Mouse (Mus musculus) ZHBTc4 (cell line): ENCODE results near the gene Arhgap23.

ENCODE experiments used
- DNase-seq: peaks from one replicate; pipeline ENCODE4 v3.0.0-alpha.2; 2011; ENCODE audit warnings: low read depth, low spot score

The Arhgap23 gene

DNA sequence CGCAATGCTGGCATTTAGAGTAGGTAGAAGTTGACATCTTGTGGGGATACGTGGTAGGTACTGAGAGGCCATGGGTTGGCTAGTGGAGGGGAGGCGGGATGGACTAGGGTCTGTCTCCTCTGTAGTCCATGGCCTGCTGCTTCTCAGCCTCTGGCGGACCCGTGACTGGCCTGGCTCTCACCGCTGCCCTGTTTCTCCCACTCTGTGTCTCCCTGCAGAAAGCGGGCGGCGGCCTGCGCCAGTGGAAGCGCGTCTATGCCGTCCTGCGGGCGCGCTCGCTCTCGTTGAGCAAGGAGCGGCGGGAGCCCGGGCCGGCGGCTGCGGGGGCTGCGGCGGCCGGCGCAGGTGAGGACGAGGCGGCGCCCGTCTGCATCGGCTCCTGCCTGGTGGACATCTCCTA is 47.8 kb downstream of the Arhgap23 start:
- peak; percentile 41 for DNase-seq

DNA sequence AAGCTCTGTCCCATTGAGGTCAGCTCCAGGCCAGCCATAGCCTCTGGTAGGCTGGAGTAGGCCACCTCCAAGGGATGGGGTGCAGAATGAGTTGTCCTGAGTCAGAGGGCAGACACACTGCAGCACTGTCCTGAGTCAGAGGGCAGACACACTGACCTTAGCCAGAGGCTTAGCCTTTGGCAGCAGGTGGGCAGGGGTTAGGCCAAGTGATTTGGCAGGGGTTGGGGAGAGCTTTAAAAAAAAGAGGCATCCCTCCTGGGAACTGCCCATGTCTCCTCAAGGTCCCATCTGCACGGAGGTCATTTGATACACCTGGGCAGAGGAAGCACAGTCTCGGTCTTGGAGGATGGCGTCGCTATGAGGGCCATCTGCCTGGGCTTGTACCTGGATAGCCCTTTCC is 48.7 kb downstream of the Arhgap23 start:
- no peak for DNase-seq

DNA sequence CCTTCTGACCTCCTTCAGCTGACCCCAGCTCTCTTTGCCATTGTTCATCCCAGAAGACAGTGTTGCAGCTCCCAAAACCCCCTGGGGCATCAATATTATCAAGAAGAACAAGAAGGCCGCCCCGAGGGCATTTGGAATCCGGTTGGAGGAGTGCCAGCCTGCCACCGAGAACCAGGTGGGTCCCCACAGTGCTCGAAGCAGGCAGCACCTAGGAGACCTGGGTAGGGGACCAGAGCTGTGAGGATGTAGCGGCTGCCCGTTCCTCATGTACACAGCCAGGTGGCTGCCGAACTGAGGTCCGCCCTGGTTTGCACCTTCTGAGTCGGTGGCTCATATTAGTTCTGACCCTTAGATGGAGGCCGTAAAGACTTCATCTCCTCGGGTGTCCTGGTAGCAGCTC is 50.6 kb downstream of the Arhgap23 start:
- DNase-seq = no peak

DNA sequence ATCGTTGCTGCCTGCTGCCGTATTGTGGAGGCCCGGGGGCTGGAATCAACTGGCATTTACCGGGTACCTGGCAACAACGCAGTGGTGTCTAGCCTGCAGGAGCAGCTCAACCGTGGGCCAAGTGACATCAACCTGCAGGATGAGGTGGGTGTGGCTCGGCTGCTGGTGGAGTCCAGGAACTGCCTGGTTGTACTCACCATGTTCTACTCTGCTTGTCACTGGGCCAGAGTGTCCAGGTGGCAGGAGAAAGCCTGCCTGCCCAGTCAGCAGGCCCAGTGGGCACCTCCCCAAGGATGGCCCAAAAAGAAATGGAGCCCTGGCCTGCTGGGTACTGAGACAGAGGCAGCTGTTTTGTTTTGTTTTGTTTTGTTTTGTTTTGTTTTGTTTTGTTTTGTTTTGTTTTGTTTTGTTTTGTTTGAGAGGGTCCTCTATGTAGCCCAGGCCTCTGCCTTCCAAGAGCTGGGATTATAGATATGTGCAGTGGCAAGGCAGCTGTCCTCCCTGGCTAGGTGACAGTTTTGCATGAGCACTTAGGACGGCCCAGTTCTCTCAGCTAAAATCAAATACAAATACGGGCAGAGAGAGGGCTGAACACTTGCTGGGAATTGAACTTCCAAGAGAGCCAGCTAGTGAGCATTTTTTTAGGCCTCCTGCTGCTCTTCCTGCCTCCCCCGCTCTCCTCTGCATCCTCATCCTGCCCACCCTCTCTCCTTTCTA is 51.3 kb downstream of the Arhgap23 start:
- DNase-seq = no peak

DNA sequence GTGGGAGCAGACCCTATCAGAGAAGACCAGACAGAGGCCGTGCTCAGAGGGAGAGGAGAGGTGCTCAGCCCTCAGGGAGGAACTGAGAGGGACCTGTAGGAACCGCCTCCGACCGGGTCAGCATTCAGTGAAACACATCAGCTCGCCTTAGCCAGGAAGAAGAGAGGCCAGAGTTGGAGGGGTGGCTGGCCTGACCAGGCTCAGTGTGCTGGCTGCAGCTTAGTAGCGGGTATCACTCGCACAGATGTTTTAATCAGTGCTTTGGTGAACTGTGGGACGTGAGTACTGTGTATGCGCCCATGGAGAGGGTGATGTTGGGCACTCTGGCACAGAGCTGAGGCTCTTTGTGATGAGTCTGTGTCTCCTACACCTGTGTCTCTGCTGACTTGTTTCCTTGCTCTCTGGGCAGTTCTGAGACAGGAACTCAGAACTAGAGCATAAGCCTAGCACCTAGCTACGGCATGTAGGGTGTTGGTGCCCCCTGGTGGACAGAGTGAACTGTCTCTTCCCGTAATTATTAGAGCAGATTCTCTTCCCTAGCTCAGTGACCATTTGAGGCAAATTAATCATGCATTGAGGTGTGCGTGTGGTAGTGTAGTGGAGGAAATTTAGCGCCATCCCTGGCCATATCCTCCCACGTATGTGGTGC is 53.4 kb downstream of the Arhgap23 start:
- DNase-seq = peak; percentile 91

GRCm38 (mm10) chr11:97469828-97470227 is 54.5 kb downstream of the Arhgap23 start:
- no peak for DNase-seq

DNA sequence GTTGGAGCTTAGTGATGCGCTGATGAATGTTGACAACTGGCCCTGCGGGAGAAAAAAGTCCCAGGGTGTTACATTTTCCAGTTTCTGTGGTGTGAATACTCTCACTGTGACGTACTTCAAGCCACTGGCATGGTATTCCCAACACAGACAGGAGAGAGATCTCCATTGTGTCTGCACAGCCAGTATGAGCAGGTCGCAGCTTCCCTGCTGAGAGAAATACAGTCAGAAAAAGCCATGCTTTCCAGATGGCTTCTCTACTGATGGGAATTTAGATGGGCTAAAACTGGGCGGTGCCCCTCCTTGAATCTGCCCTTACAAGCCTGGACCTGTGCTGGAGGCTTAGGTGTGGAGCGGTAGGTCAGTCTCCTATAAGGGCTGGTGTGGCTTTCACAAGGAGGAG is 55.9 kb downstream of the Arhgap23 start:
- DNase-seq = peak; percentile 95

DNA sequence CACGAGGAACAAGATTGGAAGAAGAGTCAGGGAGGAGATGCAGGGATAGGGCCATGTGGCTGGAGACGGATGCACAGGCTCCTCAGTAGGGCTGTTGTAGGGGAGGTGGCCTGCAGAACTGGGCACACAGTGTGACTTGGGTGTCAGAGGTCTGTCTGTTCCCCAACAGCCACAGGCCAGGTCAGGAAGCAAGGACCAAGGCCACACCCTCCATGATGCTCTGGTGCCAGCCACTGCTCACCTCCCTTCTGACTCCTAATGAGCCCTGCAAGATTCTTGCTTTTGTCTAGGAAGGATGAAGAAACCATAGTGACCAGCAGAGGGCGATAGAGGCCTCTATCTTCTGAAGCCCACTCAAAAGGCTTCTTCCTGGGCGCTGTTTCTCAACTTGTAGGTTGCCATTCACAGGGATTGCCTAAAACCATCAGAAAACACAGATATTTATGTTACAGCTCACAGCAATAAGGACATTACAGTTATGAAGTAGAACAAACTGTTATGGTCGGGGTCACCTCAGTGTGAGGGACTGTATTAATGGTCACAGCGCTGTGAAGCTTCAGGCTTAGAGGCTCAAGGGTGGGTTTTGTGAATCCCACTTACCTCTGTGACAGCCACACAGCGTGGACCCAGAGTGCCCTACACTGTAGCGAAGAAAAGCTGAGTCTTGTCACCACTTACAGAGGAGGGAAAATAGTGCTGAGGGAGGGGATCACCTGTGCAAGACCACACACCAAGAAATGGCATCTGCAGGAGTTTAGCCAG is 61.2 kb downstream of the Arhgap23 start:
- DNase-seq = peak; percentile 88

DNA sequence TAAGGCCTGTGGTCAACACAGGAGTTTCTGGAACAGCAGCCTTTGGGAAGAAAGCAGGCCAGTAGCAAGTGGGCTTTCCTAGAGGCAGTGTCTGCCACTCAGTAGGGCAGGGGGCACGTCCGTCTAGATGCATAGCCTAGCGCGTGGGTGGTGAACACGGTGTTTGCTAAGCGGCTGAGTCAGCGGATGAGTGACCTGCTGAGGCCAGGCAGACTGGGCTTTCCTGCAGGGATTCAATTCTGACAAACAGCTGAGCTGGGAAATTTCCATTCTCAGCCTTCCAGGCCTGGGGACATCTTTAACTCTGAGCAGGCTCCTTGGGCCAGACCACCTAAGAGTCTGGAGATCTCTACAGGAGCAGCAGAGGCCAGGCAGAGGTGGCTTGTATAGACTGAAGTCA is 62.1 kb downstream of the Arhgap23 start:
- no peak for DNase-seq

DNA sequence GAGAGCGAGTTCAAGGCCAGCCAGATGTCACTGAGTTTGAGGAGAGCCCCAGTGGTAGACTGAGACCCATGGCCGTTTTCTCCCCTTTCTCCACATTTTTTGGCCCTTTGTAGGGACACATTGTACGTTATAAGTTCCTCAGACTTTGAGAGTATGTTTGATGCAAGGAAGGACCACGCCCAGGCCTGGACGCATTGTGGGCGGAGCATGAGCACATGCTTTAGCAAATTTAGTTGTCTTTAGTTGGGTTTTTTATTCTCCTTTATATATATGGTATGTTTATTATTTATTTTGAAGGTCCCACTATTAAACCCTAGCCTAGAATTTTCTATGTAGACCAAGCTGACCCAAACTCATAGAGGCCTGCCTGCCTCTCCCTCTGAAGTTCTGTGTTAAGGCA is 63.0 kb downstream of the Arhgap23 start:
- no peak for DNase-seq

DNA sequence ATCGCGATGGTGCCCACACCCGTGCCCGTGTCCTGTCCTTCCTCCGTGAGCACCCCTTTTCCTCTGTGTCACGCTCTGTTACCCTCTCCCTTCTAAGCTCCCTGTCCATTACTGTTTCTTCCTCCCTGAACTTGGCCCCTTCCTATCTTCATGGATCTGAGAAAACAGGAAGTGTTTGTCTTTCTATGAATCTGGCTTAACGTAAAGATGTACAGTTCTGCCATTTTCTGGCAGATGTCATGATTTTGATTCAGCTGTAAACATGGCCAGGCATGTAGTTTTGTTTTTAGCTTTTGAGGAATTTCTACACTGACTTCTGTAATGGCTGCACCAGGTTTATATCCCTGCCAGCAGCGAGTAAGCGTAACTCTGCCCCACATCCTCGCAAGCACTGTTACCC is 63.8 kb downstream of the Arhgap23 start:
- no peak for DNase-seq

DNA sequence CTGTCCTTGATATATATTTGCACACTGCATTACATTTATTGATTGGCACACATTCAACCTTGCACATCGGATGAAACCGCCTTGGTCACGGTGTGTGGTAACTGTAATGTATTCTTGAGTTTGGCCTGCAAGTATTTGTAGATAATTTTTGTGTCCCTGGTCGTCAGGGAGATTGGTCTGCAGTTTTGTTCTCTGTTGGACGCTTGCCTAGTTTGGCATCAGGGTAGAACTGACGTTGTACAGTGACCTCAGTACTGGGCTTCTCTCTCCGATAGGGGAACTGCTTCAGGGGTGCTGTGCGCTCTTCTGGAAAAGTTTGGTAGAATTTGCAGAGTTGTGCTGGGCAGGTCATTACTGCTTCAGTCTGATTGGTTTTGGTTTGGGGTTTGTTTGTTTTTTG is 64.5 kb downstream of the Arhgap23 start:
- DNase-seq = no peak

- DNase-seq = peak; percentile 24
Observed at GRCm38 (mm10) chr11:97485661-97486060, 70.3 kb downstream of the Arhgap23 start.

GRCm38 (mm10) chr11:97487656-97488055 is 72.3 kb downstream of the Arhgap23 start:
- DNase-seq = no peak

DNA sequence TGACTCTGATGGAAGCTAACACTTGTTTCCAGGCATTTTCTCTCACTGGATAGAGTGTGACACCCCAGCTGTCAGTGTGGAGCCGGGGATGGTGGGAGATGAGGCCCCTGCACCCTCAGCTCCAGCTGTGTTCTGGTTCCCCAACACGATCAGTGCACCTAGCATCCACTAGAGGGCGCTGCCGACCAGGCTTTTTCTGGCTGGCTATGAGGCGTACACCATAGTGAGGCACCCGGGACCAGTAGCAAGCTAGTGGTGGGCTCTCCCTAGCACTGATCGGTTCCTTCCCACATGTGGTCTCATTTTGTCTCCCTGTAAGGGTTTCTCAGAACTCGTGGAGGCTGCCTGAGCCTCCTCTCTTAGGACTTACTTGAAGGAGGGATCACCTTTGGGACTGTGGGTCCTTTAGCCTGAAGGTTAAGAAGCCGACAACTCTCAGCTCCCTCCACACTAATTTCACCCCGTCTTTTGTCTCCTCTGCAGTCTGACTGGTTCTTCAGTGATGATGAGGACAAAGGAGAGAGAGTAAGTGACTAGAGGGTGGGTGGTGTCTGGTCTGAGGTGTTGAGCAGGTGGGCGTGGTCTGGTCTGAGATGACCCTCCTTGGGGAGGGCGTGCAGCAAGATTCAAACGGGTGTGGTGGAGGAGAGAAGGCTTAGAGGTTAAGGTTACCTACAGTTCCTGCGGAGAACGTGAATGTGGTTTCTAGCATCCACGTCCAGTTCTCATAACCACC is 74.4 kb downstream of the Arhgap23 start:
- DNase-seq = peak; percentile 93

- no peak for DNase-seq
Observed at GRCm38 (mm10) chr11:97491640-97492039, 76.3 kb downstream of the Arhgap23 start.

DNA sequence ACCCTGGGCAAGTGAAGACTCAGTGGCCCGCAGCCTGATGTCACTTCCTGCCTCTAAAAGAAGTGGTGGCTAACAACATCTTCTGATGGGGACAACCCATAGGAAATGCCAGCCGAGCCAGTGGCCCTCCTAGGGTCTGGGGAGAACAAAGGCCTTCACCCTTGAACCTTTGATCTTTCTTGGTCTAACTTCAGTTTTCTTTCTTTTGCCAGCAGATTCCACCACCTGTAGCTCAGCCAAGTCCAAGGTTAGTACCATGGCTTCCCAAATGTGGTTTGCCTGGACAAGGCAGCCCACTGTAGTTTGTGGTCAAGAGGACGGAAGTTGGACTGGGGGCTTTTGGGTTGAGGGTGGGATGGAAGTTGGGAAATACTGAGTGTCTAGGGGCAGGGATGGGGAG is 77.5 kb downstream of the Arhgap23 start:
- no peak for DNase-seq

DNA sequence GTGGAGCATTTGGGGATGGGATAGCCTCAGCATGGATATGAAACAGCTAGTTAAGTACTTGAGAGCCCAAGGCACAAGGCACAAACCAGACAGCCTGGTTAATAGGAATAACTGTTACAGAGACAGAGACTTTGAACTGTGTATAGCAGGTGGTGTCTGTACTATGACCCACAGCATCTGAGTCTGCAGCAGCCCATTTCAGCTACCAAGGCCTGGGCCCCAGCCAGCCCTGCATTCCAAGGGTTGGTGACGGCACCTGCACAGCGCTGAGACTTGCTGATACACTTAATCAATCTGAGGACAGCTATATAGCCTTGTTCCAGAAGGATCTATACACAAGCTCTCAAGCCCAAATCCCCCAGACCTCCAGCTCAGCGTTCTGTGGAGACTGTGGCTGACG is 82.2 kb downstream of the Arhgap23 start:
- no peak for DNase-seq

- DNase-seq = no peak
Observed at GRCm38 (mm10) chr11:97499865-97500719, 84.8 kb downstream of the Arhgap23 start, which contains the start of gene 4933428G20Rik. Gene 4933428G20Rik, minus strand, starts transcription at chr11:97500340.

DNA sequence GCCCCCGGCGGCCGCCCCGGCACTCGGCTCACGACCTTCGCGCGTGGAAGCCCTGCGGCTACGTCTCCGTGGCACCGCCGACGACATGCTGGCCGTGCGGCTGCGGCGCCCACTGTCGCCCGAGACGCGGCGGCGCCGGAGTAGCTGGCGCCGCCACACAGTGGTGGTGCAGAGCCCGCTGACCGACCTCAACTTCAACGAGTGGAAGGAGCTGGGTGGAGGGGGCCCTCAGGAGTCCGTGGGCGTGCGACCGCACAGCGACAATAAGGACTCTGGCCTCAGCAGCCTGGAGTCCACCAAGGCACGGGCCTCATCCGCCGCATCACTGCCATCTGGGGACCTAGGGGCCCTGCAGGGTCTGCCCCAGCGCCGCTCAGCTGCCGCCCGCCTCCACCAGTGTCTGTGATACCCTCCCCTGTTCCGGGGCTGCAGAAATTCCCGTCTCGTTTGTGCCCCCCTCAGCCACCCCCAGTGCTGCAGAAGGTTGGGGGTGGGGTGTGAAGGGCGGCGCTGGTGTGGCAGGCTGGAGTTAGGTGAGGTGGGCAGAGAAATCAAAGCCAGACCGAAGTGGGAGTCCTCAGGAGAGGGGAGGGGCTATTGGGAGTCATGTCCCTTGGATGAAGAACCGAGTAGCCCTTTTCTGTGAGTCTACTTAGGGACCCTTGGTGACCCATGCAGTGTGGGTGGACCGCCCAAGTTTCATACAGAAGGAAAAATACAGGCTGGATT is 85.6 kb downstream of the Arhgap23 start:
- DNase-seq = no peak
